Mouse (Mus musculus): ENCODE data around the gene Pop5.

Gene Pop5

DNA sequence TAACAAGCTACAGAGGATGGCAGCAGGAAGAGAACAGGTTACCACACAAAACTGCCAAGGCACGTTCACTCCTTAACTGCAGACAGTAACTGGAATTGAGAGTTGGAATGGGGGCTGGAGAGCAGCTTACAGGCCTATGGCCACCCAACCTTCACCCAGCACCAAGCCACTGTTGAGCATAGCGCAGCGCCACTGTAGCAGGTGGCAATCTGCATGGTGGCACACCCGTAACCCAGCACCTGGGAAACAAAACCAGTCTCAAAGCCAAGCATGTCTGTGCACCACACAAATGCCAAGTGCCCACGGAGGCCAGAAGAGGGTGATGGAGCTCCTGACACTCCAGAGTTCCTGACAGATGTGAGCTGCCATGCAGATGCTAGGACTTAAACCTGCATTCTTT, 30.7 kb downstream of the Pop5 start:
- DNase-seq = no peak

DNA sequence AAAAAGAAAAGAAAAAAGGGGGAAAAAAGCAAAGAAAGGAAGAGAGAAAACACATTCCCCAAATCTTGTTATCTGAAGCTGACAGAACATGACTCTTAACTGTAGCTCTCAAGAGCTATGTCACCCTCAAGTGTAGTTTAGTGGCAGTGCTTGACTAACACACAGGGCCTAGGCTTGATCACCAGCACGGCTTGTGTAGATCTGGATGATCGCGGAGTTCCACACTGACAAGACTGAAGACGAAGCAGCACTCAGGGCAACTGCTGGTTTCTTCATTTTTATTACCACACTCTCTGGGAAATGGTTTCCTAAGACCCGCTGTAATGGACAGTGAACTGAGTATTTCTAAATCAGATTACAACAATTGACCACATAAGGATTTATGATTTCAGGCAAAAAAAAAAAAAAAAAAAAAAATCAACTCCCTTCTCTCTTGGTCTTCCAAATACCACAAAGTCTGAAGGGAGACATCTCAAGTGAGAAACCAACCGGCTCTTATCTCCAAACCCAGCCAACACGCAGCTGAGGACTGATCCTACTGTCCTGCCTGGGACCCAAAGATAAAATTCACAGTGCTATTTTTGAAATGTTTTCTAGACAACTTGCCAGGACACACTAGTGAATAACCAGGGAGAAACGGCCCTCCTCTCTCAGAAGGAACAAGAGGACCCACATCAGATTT, 31.3 kb downstream of the Pop5 start:
- DNase-seq = no peak

- no peak for DNase-seq
These were observed 31.9 kb downstream of the Pop5 start for GRCm38 (mm10) chr5:115267469-115268045.

- no peak for DNase-seq
These were observed 32.6 kb downstream of the Pop5 start for GRCm38 (mm10) chr5:115268266-115268665.

GRCm38 (mm10) chr5:115269969-115270368, 34.3 kb downstream of the Pop5 start:
- no peak for DNase-seq

DNA sequence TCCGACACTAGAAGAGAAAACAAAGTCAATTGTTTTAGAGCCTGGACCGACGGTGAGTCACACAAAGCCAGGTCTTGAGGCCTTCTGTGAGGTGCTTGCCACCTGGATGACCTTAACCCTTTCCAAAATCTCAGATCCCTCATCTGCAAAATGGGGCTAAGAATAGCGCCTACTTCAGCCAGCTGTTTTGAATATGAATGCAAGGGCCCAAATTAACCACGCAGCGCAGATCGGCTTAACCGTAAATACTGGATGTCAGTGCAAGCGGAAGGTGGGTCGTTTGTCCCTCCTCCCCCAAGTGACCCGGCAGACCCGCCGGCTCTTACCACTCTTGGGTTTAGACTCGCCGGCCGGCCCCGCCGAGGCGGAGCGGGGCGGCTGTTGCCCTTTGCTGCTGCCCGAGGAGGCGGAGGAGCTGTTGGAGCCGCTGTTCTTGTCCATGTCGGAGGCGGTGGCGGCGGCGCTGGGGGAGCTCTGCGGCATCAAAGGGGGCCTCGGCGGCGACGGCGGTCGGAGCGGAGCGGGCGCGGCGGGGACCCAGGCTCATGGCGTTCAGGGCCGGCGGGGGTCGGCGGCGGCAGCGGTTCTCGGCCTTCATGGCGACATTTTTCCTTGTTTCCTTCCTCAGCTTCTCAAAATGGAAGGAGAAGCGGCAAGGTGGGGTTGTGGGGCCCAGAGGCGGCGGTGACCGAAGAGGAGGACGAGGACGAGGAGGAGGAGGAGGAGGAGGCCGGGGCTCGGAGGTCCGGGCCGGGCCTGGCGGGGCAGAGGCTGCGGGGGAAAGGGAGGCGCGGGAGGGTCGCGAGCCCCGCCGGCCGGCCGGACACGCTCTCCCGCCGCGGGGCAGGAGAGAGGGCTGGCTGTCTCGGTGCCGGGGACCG, 36.5 kb downstream of the Pop5 start:
- peak; percentile 16 to 58 for DNase-seq

DNA sequence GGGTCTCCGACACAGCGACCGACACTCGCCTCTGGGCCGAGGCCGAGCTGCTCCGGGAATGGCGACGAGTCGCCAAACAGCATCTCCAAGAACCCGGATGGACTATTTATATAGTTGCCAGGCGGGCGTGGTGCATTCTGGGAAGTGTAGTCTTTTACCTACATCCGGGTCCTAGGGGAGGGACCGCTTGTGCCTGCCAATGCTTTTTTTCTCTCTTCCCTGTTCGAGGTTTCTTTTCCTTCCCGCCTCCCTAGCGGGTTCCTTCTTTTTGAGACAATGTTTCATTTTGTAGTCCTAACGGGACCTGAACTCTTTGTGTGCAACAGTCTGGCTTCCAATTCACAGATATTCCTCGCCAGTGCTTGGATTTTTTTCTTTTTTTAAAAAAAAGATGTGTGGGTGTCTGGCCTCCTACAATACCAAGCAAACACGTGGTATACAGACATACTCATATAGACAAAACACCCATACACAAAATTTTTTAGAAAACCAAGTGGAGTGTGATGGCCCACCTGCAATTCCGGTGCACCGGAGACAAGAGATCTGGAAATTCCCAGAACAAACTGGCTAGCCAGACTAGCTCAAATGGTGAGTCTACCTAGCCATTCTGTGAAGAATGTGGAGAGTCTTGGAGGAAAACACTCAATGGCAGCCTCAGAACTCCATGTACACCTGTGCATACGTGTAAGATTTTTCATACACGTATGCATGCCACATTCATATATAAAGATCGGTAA, 37.3 kb downstream of the Pop5 start, which contains the start of gene Rnf10:
TSS of gene Rnf10 (minus strand) at position 87 of the 737 bp plus-strand sequence.
- DNase-seq = peak; percentile 96 to 99

DNA sequence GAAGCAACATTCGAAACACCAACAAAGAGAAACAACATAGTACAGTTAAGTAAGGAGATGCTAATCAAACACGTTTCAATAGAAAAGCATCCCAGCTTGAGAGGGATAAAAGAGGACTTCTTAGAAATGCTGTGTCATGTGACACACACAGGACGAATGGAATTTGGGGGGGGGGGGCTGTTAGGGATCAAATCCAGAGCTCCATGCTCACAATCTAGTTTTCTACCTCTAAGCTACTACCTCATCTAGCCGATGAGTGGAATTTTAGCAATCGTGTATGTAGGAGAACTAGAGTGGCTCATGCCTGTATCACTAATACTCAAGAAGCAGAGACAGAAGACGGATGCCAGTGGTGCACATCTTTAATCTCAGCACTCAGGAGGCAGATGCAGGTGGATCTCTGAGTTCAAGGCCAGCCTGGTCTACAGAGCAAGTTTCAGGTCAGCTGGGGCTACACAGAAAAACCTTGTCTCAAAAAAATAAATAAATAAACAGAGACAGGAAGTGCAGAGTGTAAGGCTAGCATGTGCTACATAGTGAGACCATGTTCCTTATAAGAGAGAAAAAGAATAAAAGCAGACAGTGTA, 38.0 kb downstream of the Pop5 start:
- no peak for DNase-seq

GRCm38 (mm10) chr5:115274353-115274752, 38.7 kb downstream of the Pop5 start:
- DNase-seq = no peak

GRCm38 (mm10) chr5:115274771-115275170, 39.1 kb downstream of the Pop5 start:
- no peak for DNase-seq

- peak in 1 of 2 experiments; percentile 44 for DNase-seq
These were observed 40.4 kb downstream of the Pop5 start for GRCm38 (mm10) chr5:115275998-115276397.

- no peak for DNase-seq
These were observed 42.4 kb downstream of the Pop5 start for GRCm38 (mm10) chr5:115278053-115278452.

DNA sequence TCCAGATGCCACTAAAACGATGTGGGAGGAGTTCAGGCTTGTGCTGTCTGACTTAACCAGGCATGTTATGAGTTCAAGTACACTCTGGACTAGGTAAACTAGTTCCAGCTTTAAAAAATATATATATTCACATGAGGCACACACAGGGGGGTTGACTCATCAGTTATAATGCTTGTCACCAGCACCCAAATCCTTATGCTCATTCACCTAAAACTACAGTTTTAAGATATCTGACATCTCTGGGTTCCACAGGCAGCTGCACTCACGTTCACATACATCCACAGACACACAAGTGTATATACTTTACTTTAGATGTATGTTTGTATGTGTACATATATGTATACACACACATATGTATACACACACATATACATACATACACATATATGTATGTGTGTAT, 43.1 kb downstream of the Pop5 start:
- DNase-seq = no peak

DNA sequence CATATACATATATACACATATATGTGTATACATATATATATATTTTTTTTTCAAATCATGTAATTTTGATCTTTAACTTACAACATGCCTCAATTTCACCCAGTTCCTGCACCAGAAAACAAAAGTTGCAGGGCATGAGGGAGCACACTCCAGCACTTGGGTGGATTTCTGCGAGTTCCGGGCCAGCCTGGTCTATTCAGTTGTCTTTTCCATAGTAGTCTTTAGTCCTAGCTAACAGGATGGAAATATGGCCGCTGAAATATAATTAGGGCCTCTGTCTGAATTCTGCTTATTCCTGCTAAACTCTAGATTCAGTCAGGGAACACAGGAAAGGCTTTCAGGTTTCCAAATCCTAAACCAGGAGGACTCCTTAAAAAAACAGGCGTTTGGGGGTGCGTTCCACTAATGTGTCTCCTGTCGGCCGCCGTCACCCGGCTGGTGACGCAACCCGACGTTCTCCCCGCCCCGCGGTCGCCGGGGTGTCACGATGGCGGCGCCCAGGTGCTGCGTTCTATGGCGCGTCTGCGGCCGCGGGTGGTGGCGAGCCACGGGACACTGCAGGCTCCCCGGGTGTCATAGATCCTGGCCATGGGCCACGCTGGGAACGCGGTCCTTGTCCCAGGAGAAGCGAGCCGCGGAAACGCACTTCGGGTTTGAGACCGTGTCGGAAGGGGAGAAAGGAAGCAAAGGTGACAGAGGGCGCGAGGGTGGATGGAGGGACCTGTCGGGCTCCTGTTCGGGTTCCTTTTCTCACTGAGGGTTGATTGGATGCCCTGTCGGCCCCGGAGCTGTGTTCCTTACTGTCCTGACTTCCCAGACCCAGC, 43.8 kb downstream of the Pop5 start, which contains the start of gene Coq5:
TSS of gene Coq5 (plus strand) at position 441 of the 824 bp plus-strand sequence.
- DNase-seq = peak; percentile 87 to 91

GRCm38 (mm10) chr5:115280050-115280687, 44.5 kb downstream of the Pop5 start:
- DNase-seq = no peak

- DNase-seq = no peak
These were observed 49.1 kb downstream of the Pop5 start for GRCm38 (mm10) chr5:115284735-115285134.

GRCm38 (mm10) chr5:115294173-115294572, 58.5 kb downstream of the Pop5 start:
- DNase-seq = peak in 1 of 2 experiments; percentile 32

Data from lung, postnatal 4 days (tissue).